Mouse (Mus musculus) lung, postnatal 0 days (tissue): ENCODE results near the gene Kalrn.

ENCODE experiments used
- CTCF ChIP-seq: IDR thresholded peaks from 2 replicates; pipeline ENCODE4 v1.5.1; 2016; ENCODE audit warnings: antibody characterized with exemption, mild to moderate bottlenecking
- EP300 ChIP-seq: IDR thresholded peaks from 2 replicates; pipeline ENCODE4 v1.6.1; 2016; ENCODE audit warnings: antibody characterized with exemption, mild to moderate bottlenecking, control low read depth

DNA sequence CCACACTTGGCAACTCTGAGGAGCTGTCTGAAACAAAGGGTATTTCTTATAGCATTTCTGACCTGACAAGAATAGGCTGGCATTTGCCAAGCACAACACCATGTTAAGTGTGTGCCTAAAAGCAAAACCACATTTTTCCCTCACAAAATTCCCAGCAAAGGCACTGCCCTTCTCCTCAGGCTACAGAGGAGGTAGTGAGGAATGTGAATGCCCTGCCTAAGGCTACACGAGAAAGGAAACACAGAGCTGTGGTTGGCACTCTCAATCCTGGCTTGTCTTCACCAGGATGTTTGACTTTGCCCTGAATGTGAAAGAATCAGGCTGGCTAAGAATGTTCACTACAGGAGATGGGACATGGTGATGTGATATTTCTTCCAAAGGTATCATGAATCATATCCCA, 249.8 kb downstream of the Kalrn start:
- TF ChIP-seq CTCF (no peak), EP300 (no peak)
